Mouse (Mus musculus) cerebellum, postnatal 25 days (tissue): ENCODE results near the gene Dnajc16.

ENCODE experiments used
- DNase-seq, 2 experiments: peaks; one replicate each; pipeline ENCODE4 v3.0.0; 2021; ENCODE audit warnings: mixed read lengths in 2 of 2

The Dnajc16 gene

GRCm38 (mm10) chr4:141760942-141761341, 29.8 kb downstream of the Dnajc16 start:
- DNase-seq = no peak

GRCm38 (mm10) chr4:141758874-141759542, 31.7 kb downstream of the Dnajc16 start:
- DNase-seq = no peak

GRCm38 (mm10) chr4:141757124-141757523, 33.6 kb downstream of the Dnajc16 start:
- DNase-seq = no peak

GRCm38 (mm10) chr4:141755375-141755930, 35.3 kb downstream of the Dnajc16 start:
- no peak for DNase-seq

- no peak for DNase-seq
These were observed 38.7 kb downstream of the Dnajc16 start for GRCm38 (mm10) chr4:141752076-141752421.

- DNase-seq = no peak
These were observed 39.2 kb downstream of the Dnajc16 start for GRCm38 (mm10) chr4:141751419-141752075.

GRCm38 (mm10) chr4:141750826-141751225, 39.9 kb downstream of the Dnajc16 start:
- DNase-seq = no peak

GRCm38 (mm10) chr4:141749557-141749956, 41.2 kb downstream of the Dnajc16 start:
- DNase-seq = no peak

GRCm38 (mm10) chr4:141746578-141747346, 44.0 kb downstream of the Dnajc16 start, which contains the start of gene Agmat:
Gene Agmat, plus strand, starts transcription at chr4:141746672.
- no peak for DNase-seq

- no peak for DNase-seq
These were observed 48.4 kb downstream of the Dnajc16 start for GRCm38 (mm10) chr4:141742381-141742780.

GRCm38 (mm10) chr4:141741856-141742255, 48.9 kb downstream of the Dnajc16 start:
- no peak for DNase-seq

- DNase-seq = no peak
These were observed 52.7 kb downstream of the Dnajc16 start for GRCm38 (mm10) chr4:141738015-141738414.

- DNase-seq = no peak
These were observed 53.9 kb downstream of the Dnajc16 start for GRCm38 (mm10) chr4:141736856-141737255.

- DNase-seq = no peak
These were observed 55.5 kb downstream of the Dnajc16 start for GRCm38 (mm10) chr4:141735206-141735560.

GRCm38 (mm10) chr4:141734446-141735205, 56.1 kb downstream of the Dnajc16 start:
- peak; percentile 87 to 94 for DNase-seq

GRCm38 (mm10) chr4:141731766-141732165, 59.0 kb downstream of the Dnajc16 start:
- DNase-seq = no peak

GRCm38 (mm10) chr4:141730401-141730800, 60.3 kb downstream of the Dnajc16 start:
- DNase-seq = no peak

- no peak for DNase-seq
These were observed 61.5 kb downstream of the Dnajc16 start for GRCm38 (mm10) chr4:141729266-141729665.

GRCm38 (mm10) chr4:141725738-141726137, 65.0 kb downstream of the Dnajc16 start:
- DNase-seq = no peak

GRCm38 (mm10) chr4:141725277-141725676, 65.5 kb downstream of the Dnajc16 start:
- DNase-seq = no peak

- DNase-seq = no peak
These were observed 66.1 kb downstream of the Dnajc16 start for GRCm38 (mm10) chr4:141724594-141724993.

GRCm38 (mm10) chr4:141723673-141724068, 67.1 kb downstream of the Dnajc16 start:
- DNase-seq = peak in 1 of 2 experiments; percentile 45
